Mouse (Mus musculus) brain, embryonic 14.5 days (tissue): ENCODE measurements at regions not wholly inside any gene's neighbourhood (a gene's known extent, or its start where the extent isn't known, plus 50 kb on each side); places are given as distances from the start of the nearest gene placed in this dataset.
A peak's percentile ranks its signal among the peaks of the same experiment; 100 is the strongest.

ENCODE experiments used
- DNase-seq: peaks from one replicate; pipeline ENCODE4 v3.0.0-alpha.2; 2011; ENCODE audit warnings: low read depth
- CTCF ChIP-seq: fragments of 200-500 bp; IDR thresholded peaks from 2 replicates; pipeline ENCODE4 v1.5.1; 2012; ENCODE audit warnings: inconsistent platforms, mild to moderate bottlenecking, moderate library complexity, borderline replicate concordance; ENCODE audit not compliant: insufficient read depth, insufficient read length; ENCODE audit errors: extremely low read depth
- POLR2A ChIP-seq: fragments of 200-500 bp; IDR thresholded peaks from 2 replicates; pipeline ENCODE4 v1.6.1; 2012; ENCODE audit warnings: mild to moderate bottlenecking, inconsistent platforms, borderline replicate concordance; ENCODE audit not compliant: poor library complexity, insufficient read depth, insufficient read length, severe bottlenecking; ENCODE audit errors: extremely low read depth

DNA sequence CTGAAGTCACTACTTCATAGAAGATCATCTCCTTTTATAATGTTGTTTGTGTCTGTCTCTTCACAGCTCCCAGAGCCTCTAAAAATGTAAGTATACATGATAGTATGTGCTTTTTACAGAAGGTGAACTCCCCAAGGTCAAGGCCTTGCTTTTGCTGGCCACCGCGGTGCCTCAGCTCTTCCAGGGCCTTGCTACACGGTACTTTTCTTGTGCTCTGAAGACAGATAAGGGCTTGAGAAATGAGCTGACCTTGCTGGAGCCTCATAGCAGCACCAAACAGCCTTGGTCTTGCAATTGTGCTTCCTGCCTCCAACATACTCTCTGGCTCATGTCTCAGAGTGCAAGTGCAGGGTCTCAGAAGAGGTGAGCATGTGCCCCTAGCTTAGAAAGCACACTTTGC is 481.3 kb downstream of the 1700129C05Rik start:
- no peak for DNase-seq
- TF ChIP-seq POLR2A (no peak), CTCF (no peak)

DNA sequence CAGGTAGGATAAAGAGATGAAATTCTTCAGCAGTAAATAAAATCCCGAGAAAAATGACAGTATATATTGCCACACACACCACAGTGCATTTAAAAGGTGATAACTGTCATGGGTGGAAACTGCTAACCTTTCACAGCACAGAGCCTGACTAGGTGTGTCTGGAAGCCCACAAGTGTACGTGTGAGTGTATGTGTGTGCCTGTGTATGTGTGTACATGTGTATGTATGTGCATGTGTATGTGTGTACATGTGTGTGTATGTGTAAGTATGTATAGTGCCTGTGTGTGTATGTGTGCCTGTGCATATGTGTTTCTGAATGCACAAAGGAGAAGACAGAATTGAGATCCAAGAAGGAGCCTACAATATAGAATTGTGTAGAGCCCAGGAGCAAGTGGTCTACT is 485.4 kb downstream of the 1700129C05Rik start:
- TF ChIP-seq CTCF (no peak), POLR2A (no peak)
- DNase-seq: no peak

GRCm38 (mm10) chr14:58656935-58657238 is 485.8 kb downstream of the 1700129C05Rik start:
- no peak for TF ChIP-seq POLR2A
- no peak for TF ChIP-seq CTCF
- no peak for DNase-seq

DNA sequence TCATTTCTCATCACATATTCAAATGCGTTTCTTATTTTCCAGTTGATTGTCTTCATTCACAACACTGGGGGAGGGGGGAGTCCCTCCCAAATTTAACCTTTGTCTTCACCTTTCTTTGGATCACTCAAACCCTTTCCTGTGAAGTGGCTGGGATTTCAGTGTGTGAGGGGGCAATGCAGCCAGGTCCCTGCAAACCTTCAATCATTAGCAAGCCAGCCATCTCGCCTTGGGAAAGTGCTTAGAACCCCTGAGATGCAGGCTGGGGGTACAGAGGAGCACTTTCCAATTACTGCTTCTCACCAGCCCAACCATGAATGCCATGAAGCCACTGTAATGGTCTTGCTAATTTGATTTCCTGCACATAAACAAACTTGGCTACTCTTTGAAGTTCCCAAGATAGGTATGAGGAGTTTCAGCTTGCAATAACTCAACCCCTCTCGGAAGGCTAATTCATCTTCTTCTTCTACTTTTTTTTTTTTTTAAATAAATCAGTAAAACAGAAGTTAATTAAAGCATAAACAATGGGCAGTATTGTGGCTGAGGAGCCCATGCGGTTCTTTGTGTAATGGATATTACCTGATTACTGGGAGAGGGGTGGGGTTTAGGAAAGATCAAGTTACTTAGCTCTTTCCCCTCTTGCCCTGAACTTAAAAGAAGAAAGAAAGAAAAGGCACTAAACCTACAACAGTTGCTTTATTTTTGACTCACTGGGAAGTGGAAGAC is 486.3 kb downstream of the 1700129C05Rik start:
- no peak for TF ChIP-seq CTCF
- TF ChIP-seq POLR2A: no peak
- DNase-seq: no peak

- TF ChIP-seq POLR2A (no peak), CTCF (no peak)
- no peak for DNase-seq
Observed at GRCm38 (mm10) chr14:58653026-58653425, 489.7 kb downstream of the 1700129C05Rik start.

DNA sequence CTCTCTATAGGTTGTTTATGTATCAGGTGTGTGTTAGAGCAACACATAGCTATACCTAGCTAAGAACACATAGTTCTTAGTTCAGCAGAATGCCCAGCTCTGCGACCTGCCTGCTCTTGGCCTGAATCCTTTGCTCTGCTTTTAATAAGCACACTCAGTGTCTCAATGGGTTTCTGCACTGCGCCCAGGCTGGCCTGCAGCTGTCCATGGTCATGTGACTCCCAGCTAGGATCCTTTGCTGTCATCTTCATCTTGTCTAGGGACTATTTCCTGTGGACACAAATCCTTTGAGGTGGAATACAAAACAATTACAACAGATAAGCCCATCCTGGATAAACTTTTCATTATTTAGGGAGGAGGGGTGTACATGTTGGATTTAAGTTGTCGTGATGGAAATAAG is 490.7 kb downstream of the 1700129C05Rik start:
- TF ChIP-seq CTCF (no peak), POLR2A (no peak)
- no peak for DNase-seq

- peak; percentile 64 for DNase-seq
- TF ChIP-seq CTCF (no peak), POLR2A (no peak)
Observed at GRCm38 (mm10) chr14:58651210-58651609, 491.5 kb downstream of the 1700129C05Rik start.

- TF ChIP-seq POLR2A: no peak
- no peak for TF ChIP-seq CTCF
- peak; percentile 68 for DNase-seq
Observed at GRCm38 (mm10) chr14:58638337-58638696, 504.4 kb downstream of the 1700129C05Rik start.

DNA sequence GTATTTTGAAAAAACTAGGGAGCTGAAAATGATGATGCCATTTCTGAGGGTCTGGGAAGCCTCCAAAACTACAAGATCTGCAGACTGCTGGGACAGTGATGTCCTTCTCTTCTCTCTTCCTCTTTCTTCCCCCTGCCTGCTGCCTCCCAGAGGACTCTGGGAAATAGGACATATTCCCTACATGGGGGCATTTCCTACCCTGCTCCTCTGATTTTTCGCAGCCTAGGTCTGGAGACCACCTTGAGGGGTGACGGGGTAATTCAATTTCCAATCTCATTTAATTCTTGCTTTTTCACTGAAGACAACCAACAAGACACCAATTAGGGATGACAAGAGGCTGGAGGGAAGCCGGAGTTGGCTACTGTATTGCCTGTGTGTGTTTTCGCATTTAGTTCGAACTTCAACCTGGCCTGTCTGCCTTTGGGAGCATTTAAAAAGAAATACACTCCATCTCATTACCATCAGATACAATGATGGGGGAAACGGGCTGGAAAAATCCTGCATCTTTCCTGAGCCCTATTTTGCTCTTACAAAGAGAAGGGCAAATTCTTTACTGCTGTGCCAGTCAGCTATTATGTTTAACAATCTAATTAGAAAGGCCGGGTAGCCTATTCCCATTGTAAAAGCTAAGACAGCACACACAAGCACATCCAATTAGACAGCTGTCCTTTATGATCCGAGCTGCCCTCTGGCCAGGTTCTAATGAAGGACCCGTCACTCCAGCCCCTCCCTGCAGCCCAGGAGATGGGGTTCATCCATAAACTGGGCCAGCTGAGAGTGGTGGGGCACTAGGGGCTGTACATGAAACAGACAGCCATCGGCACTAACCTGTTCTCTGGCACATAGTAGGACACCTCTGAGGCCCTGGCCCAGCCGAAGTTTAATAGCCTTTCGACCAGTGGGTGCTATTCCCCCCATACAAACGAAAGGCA is 505.0 kb downstream of the 1700129C05Rik start:
- peak; percentile 88 for DNase-seq

DNA sequence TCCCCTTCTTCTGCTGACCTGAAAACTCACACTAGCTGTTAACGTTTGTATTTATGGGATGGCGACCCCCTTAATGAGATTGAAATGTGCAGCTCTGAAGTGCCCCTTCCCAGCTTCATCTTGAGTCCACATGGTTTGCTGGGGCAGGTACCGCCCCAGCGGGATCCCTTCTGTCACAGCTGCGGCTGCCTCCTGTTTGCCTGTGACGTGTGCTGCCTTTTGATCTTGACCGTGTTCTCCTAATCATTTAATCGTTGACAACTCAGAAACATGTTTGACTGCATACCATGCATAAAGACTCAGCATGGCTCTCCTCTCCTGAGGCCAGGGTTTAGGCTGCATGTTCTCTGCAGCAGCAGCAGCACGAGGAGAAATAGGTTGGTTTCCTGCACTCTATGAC is 511.5 kb downstream of the 1700129C05Rik start:
- DNase-seq: peak; percentile 37
- no peak for TF ChIP-seq CTCF
- no peak for TF ChIP-seq POLR2A

More for the DNA sequence above, 505.0 kb downstream of the 1700129C05Rik start:
- TF ChIP-seq CTCF: no peak
- no peak for TF ChIP-seq POLR2A

DNA sequence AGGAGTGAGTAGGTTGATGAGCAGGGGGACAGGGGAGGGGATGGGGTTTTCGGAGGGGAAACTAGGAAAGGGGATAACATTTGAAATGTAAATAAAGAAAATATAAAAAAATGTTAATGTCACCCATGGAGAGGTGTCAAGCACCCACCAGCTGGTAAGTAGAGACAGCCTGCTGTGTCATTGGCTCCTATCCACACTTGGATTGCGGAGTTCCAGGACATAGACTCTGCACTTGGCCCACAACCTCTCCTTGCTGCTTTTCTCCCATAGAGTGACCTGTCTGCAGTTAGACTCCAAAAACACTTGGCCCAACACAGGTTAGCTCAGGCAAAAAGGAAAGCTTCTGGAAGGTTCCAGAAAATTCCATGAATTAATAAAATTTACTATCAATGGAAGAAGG is 514.4 kb downstream of the 1700129C05Rik start:
- DNase-seq: no peak
- no peak for TF ChIP-seq CTCF
- TF ChIP-seq POLR2A: no peak
